Mouse (Mus musculus) forebrain, postnatal 0 days (tissue): ENCODE data around the gene Nox3. TPM values are rescaled to one million over a fixed set of nuclear protein-coding genes. Genes with fewer than 3 reads are reported as not detected.

Experiments
- ATAC-seq: fragments of 200-750 bp; cut with Nextera tagmentation; 2 replicates; pipeline ENCODE4 v1.8.0; 2017; ENCODE audit warnings: mild to moderate bottlenecking, moderate library complexity
- DNase-seq: peaks from one replicate; pipeline ENCODE4 v3.0.0-alpha.2; 2015
- H3K27ac ChIP-seq: fragments of 300-500 bp; sonication (generic); 2 replicates; pipeline ENCODE4 v1.5.1; 2014; ENCODE audit warnings: low read depth, mild to moderate bottlenecking, antibody characterized with exemption, low read length, moderate library complexity, mixed read lengths
- H3K27me3 ChIP-seq: fragments of 300-500 bp; sonication (generic); 2 replicates; pipeline ENCODE4 v1.6.1; 2014; ENCODE audit warnings: mild to moderate bottlenecking, low read length, mixed read lengths; ENCODE audit not compliant: insufficient read depth
- H3K36me3 ChIP-seq: fragments of 300-500 bp; sonication (generic); 2 replicates; pipeline ENCODE4 v1.6.1; 2014; ENCODE audit warnings: mild to moderate bottlenecking, moderate library complexity; ENCODE audit not compliant: insufficient read depth
- H3K4me1 ChIP-seq: fragments of 300-500 bp; sonication (generic); 2 replicates; pipeline ENCODE4 v1.6.1; 2014; ENCODE audit warnings: antibody characterized with exemption; ENCODE audit not compliant: insufficient read depth
- H3K4me2 ChIP-seq: fragments of 300-500 bp; sonication (generic); 2 replicates; pipeline ENCODE4 v1.6.1; 2014; ENCODE audit warnings: low read depth, mild to moderate bottlenecking, moderate library complexity
- H3K4me3 ChIP-seq: fragments of 300-500 bp; sonication (generic); 2 replicates; pipeline ENCODE4 v1.5.1; 2014; ENCODE audit warnings: low read depth, low read length, mixed read lengths
- H3K9ac ChIP-seq: fragments of 300-500 bp; sonication (generic); 2 replicates; pipeline ENCODE4 v1.6.1; 2014; ENCODE audit warnings: mild to moderate bottlenecking
- H3K9me3 ChIP-seq: fragments of 300-500 bp; sonication (generic); 2 replicates; pipeline ENCODE4 v1.6.1; 2016; ENCODE audit warnings: low read length
- CTCF ChIP-seq: sonication (generic); IDR thresholded peaks from 2 replicates; pipeline ENCODE4 v1.5.1; 2016; ENCODE audit warnings: antibody characterized with exemption, control low read depth, low read depth
- WGBS: fragments of 180-500 bp; shearing (Covaris S2); extraction: QIAGEN DNeasy Blood & Tissue Kit; methylation state at CpG from one replicate; pipeline ENCODE4 v1.1.7; 2014; 5-methylcytosine and 5-hydroxymethylcytosine counted together
- polyA plus RNA-seq: library from polyadenylated mRNA; unstranded; fragments of >200 nt; fragmentation: Nextera tagmentation; extraction: Ambion mirVana; gene quantifications from 2 replicates; pipeline ENCODE4 v1.2.1, GENCODE M21; 2015
- total RNA-seq: library from RNA; depleted of rRNA; stranded (reverse); fragments of >200 nt; gene quantifications from 2 replicates; pipeline ENCODE4 v1.2.3, GENCODE M21; 2014

The Nox3 gene
- total and polyA plus RNA-seq, 2 experiments from 2014 or later, result not detected

DNA sequence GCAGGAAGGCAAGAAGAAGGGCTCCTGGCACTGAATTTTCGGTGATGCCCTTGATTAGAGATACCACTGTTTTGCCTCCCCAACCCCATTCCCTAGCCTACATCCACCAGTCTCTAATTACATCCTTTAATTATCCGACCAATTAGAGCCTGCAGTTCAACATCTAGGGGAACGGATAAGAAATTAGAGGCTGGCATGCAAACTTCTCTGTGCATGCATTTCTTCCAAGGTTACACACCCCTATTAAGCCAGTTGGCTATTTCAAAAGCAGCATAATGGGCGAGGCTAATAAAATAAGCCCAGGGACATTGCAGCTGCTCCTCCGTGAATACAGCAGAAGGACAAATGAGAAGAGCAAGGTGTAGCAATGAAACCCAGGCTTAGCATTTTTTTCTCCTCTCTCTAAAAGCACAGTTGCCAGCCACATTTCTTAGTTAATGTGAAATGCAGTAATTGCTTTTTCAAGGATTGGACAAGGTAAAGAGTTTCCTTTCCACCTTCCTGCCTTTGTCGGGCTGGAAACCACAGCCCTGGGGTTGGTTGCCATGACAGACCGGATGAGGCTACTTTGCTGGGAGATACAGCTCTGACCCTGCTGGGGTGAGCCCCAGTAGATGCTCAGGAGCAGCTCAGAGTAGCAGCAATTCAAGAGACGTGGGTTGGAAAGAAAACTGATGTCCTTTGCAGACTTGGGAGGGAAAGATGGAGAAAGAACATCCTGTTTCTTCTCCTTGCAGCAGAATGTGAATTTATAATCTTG is 5.4 kb downstream of the Nox3 start:
- no peak for TF ChIP-seq CTCF
- H3K4me1 ChIP-seq, result no peaks in the 10 kb centered on the region; the same call in 1 of the 2 replicates
- H3K27me3 ChIP-seq, result no peaks in the 10 kb centered on the region
- no peak overlapping the region for H3K4me2 ChIP-seq
- peak; percentile 23; the same call in 1 of the 2 replicates for ATAC-seq
- H3K4me3 ChIP-seq, result no peak overlapping the region
- no peak for DNase-seq
- 22% methylated on average over 8 of the region's 8 CpGs for WGBS
- H3K27ac ChIP-seq, result no peak overlapping the region
- no peaks in the 10 kb centered on the region for H3K36me3 ChIP-seq
- H3K9me3 ChIP-seq, result no peaks in the 10 kb centered on the region
- no peak overlapping the region for H3K9ac ChIP-seq

DNA sequence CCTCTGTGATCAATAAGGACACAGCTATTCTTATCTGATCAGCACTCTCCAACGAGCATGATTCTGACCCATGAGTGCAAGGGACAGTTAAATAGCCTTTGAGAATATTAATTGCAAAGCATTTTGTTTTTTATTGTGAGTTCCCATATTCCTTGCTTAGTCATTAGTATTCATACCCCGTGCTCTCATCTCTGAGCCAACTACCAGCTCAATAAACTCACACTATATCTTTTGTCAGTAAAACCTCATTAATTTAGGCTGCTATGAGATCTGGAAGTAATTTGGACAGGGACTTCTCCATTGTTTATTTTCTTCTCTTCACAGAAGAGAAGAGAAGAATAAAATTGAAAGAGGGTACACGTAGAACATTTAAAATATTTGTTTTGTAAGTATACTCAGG is 12.4 kb downstream of the Nox3 start:
- ATAC-seq, result no peak
- TF ChIP-seq CTCF, result no peak

DNA sequence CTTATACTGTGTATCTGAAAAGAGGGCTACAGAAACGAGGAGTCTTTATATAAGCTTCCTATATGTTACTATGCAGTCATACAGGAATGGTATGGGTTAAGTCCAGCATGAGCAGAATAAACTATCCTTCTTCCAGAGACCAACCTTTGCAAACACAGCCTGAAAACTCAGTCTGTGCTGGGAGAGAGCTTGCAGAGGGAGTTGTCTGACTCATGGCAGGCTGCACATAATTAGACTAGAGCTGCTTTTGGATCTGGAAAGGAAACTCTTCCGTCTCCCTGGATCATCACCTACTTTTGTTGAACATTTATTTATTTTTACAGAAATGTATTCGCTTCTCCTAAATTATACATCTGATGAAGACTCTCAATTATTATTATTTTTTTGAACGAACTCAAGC is 26.8 kb downstream of the Nox3 start:
- Histone ChIP-seq H3K9ac (no peak overlapping the region), H3K27ac (no peak overlapping the region), H3K4me3 (no peak overlapping the region), H3K4me2 (no peak overlapping the region), H3K4me1 (no peaks in the 10 kb centered on the region), H3K27me3 (no peaks in the 10 kb centered on the region), H3K9me3 (no peaks in the 10 kb centered on the region), H3K36me3 (no peaks in the 10 kb centered on the region)
- ATAC-seq, result no peak
- no peak for DNase-seq
- 69% methylated on average over 4 of the region's 4 CpGs for WGBS
- no peak for TF ChIP-seq CTCF

More for the DNA sequence above, 12.4 kb downstream of the Nox3 start:
- H3K4me2 ChIP-seq, result no peak overlapping the region
- WGBS, result 10% methylated on average over 3 of the region's 3 CpGs
- H3K9me3 ChIP-seq, result no peaks in the 10 kb centered on the region
- H3K9ac ChIP-seq, result no peak overlapping the region
- no peak for DNase-seq
- H3K36me3 ChIP-seq, result no peaks in the 10 kb centered on the region
- H3K27ac ChIP-seq, result no peak overlapping the region
- H3K4me3 ChIP-seq, result no peak overlapping the region
- no peaks in the 10 kb centered on the region for H3K4me1 ChIP-seq
- no peaks in the 10 kb centered on the region for H3K27me3 ChIP-seq

DNA sequence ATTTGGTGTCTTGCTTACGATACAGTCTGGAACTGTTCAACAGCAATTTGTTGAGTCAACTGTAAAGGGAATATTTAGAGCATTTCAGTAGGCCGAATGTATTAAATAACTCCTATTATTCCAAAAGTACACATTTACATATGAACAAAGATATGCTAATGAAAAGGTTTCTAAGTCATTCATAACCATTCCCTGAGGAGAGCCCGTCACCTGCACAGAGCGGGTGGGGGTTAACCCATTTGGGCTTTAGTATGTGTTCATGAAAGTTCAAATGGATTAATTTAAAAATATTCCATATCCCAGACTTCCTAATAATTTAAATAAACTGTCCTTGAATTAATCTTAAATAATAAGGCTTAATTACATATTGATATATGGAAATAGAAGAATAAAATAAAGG is 28.8 kb downstream of the Nox3 start:
- no peak for DNase-seq
- Histone ChIP-seq H3K36me3 (no peaks in the 10 kb centered on the region), H3K4me2 (no peak overlapping the region), H3K4me1 (no peaks in the 10 kb centered on the region), H3K27ac (no peak overlapping the region), H3K9me3 (no peaks in the 10 kb centered on the region), H3K9ac (no peak overlapping the region), H3K4me3 (no peak overlapping the region), H3K27me3 (no peaks in the 10 kb centered on the region)
- WGBS, result 49% methylated on average over 4 of the region's 4 CpGs
- no peak for TF ChIP-seq CTCF
- ATAC-seq, result no peak

DNA sequence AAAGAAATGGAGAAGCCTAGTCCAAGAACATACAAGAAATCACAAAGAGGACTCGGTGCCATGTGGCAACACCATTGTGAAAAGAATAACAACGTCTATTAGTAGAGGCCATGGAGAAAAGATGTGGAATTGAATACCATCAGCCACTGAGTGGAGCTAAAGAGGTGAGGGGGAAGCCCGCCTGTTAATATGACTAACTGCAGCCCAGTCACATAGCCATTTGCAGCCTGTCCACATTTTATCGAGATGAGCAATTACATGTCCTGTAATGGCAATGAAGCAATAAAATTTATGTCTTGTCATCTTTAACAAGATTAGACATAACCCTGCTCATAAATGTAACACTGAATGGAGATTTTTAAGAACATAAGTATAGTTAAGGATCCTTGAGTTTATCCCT is 30.7 kb downstream of the Nox3 start:
- Histone ChIP-seq H3K36me3 (no peaks in the 10 kb centered on the region), H3K9me3 (no peaks in the 10 kb centered on the region), H3K4me1 (no peaks in the 10 kb centered on the region), H3K27ac (no peak overlapping the region), H3K4me2 (no peak overlapping the region), H3K9ac (no peak overlapping the region), H3K27me3 (no peaks in the 10 kb centered on the region), H3K4me3 (no peak overlapping the region)
- ATAC-seq (no peak), DNase-seq (no peak)
- whole genome bisulfite sequencing, result 76% methylated on average over 4 of the region's 4 CpGs
- TF ChIP-seq CTCF, result no peak

DNA sequence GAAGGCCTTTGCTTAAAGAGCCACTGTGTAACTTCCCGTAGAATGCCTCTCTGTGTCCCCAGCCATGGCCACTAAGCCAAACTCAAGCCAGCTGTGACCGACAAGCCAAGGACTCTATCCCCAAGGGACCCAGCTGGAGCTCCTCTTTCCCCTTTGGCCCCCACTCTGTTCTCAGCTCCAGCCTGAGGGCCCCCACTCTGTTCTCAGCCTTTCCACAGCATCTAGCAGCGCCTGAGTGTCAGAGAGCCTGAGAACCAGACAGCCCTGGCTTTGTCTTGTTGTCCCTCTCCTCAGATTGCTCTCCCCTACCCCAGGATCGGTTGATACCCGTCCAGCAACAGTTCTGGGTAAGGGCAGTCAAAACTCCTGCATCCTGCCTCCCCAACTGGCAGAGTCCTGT is 36.6 kb downstream of the Nox3 start:
- ATAC-seq, result no peak

DNA sequence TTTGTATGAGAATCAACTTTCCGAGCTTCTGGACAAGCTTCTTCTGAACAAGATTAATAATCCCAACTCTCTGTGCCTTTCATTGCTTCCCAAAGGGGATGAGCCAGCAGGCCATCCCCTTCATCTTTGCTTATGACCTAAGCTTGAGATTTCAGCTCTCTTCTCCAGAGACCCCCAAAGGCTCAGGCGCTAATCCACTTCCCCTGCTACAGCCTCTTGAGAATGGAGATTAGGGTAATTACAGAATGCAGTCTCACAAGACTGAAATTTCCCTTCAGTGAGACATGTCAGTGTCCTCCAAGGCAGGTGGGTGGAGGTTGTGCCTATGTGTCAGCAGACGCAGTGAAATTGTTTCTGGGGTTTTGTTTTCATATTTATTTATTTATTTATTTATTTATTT is 45.7 kb downstream of the Nox3 start:
- Histone ChIP-seq H3K4me2 (no peak overlapping the region), H3K9me3 (no peaks in the 10 kb centered on the region), H3K27ac (no peak overlapping the region), H3K4me3 (no peak overlapping the region), H3K27me3 (no peaks in the 10 kb centered on the region), H3K9ac (no peak overlapping the region), H3K4me1 (no peaks in the 10 kb centered on the region), H3K36me3 (no peaks in the 10 kb centered on the region)
- no peak for ATAC-seq
- no peak for TF ChIP-seq CTCF
- DNase-seq, result no peak
- 24% methylated on average over 3 of the region's 3 CpGs for WGBS

More for the DNA sequence above, 36.6 kb downstream of the Nox3 start:
- H3K4me3 ChIP-seq, result no peak overlapping the region
- no peaks in the 10 kb centered on the region for H3K9me3 ChIP-seq
- no peaks in the 10 kb centered on the region for H3K27me3 ChIP-seq
- no peaks in the 10 kb centered on the region for H3K36me3 ChIP-seq
- no peak overlapping the region for H3K4me2 ChIP-seq
- no peak for DNase-seq
- 89% methylated on average over 5 of the region's 5 CpGs for WGBS
- no peak overlapping the region for H3K27ac ChIP-seq
- no peak overlapping the region for H3K9ac ChIP-seq
- TF ChIP-seq CTCF, result no peak
- H3K4me1 ChIP-seq, result no peaks in the 10 kb centered on the region
